Mouse (Mus musculus) gastrocnemius, postnatal 4 days (tissue): ENCODE measurements around the gene Parm1. TPM values are rescaled to one million over a fixed set of nuclear protein-coding genes. Genes with fewer than 3 reads are reported as not detected.

Source experiments
- DNase-seq, 2 experiments: peaks; one replicate each; pipeline ENCODE4 v3.0.0; 2021 to 2022; ENCODE audit warnings: low spot score in 2 of 2, mixed read lengths in 2 of 2
- long read RNA-seq, 2 experiments: library from polyadenylated mRNA; stranded (forward); transcript quantifications; one replicate each; pipeline ENCODE4 v2.0.0; 2021
- total RNA-seq, 2 experiments: library from RNA; stranded (reverse); gene quantifications; 2 replicates each; pipeline ENCODE4 v1.2.3; 2021

Gene Parm1
- 10 to 100 TPM; 24.0 to 24.2 TPM for total RNA-seq
- long read RNA-seq, experiment 1, full-length matches to known transcripts = 12 of 24 reads
- long read RNA-seq, experiment 1, partial matches to known transcripts = 12 of 24 reads
- long read RNA-seq, experiment 1, other reads (novel, unspliced or antisense) = 0 of 24 reads
- long read RNA-seq, experiment 2, full-length matches to known transcripts = 13 of 30 reads
- long read RNA-seq, experiment 2, partial matches to known transcripts = 1 of 30 reads
- long read RNA-seq, experiment 2, other reads (novel, unspliced or antisense) = 16 of 30 reads

- peak; percentile 64 to 85 for DNase-seq
Observed at GRCm38 (mm10) chr5:91517480-91518301, at the start of gene Parm1. Gene Parm1, plus strand, starts transcription at chr5:91517615.

- DNase-seq = no peak
Observed at GRCm38 (mm10) chr5:91475241-91475640, 42.2 kb upstream of the Parm1 start.

GRCm38 (mm10) chr5:91476863-91477262 is 40.6 kb upstream of the Parm1 start:
- DNase-seq = no peak

GRCm38 (mm10) chr5:91478673-91479072 is 38.7 kb upstream of the Parm1 start:
- no peak for DNase-seq

- DNase-seq = no peak
Observed at GRCm38 (mm10) chr5:91480129-91480528, 37.3 kb upstream of the Parm1 start.

GRCm38 (mm10) chr5:91484324-91484723 is 33.1 kb upstream of the Parm1 start:
- DNase-seq = no peak

GRCm38 (mm10) chr5:91494456-91494855 is 23.0 kb upstream of the Parm1 start:
- DNase-seq = no peak

GRCm38 (mm10) chr5:91501361-91501760 is 16.1 kb upstream of the Parm1 start:
- DNase-seq = no peak

GRCm38 (mm10) chr5:91502366-91502765 is 15.0 kb upstream of the Parm1 start:
- no peak for DNase-seq

GRCm38 (mm10) chr5:91504320-91504922 is 13.0 kb upstream of the Parm1 start:
- DNase-seq = no peak

GRCm38 (mm10) chr5:91517077-91517476 is 338 bp upstream of the Parm1 start:
- no peak for DNase-seq

- DNase-seq = peak in 1 of 2 experiments; percentile 11
Observed at GRCm38 (mm10) chr5:91518302-91518790, 931 bp downstream of the Parm1 start.

- peak in 1 of 2 experiments; percentile 18 for DNase-seq
Observed at GRCm38 (mm10) chr5:91518946-91519345, 1.5 kb downstream of the Parm1 start.

GRCm38 (mm10) chr5:91519521-91519920 is 2.1 kb downstream of the Parm1 start:
- no peak for DNase-seq

GRCm38 (mm10) chr5:91532748-91533496 is 15.5 kb downstream of the Parm1 start:
- no peak for DNase-seq

- no peak for DNase-seq
Observed at GRCm38 (mm10) chr5:91559071-91559610, 41.7 kb downstream of the Parm1 start.

- DNase-seq = no peak
Observed at GRCm38 (mm10) chr5:91559711-91560110, 42.3 kb downstream of the Parm1 start.

- no peak for DNase-seq
Observed at GRCm38 (mm10) chr5:91561394-91561793, 44.0 kb downstream of the Parm1 start.

GRCm38 (mm10) chr5:91562486-91562885 is 45.1 kb downstream of the Parm1 start:
- DNase-seq = no peak

GRCm38 (mm10) chr5:91564054-91564453 is 46.6 kb downstream of the Parm1 start:
- no peak for DNase-seq

- no peak for DNase-seq
Observed at GRCm38 (mm10) chr5:91565458-91565857, 48.0 kb downstream of the Parm1 start.
